Comparison of ENCODE assay signal across 10 mouse cellular contexts in the genomic region with DNA sequence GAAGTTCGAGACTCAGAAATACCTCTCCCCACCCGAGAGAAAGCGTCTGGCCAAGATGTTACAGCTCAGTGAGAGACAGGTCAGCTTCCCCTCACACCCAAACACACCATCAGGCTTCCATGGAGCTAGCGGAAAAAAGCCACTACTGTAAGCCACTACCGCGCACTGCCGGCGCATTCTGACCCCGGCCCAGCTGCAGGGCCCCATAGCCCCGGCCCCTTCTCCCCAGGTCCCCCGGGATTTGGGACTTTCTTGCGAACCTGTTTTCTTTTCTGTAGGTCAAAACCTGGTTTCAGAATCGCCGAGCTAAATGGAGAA. TPM values are rescaled to one million over a fixed set of nuclear protein-coding genes. Genes with fewer than 3 reads are reported as not detected.
DNase-seq lines count a peak whose midpoint lies in the region; ATAC-seq and TF ChIP-seq lines count a peak whose summit lies in the region.
"Had no signal": no experiment of that assay in that cellular context is flagged by ENCODE, and none has a peak within 500 bp of the region (broad histone marks: within the 10 kb centered on the region; RNA-seq: fewer than 3 reads in every experiment).

No protein-coding gene starts in this region.

- no peak for TF ChIP-seq CTCF in lung, embryonic 14.5 days (IDR thresholded peaks at IDR 0.05; ENCODE audit: low read depth)
- no peak for TF ChIP-seq CTCF in lung, adult 2 months (IDR thresholded peaks at IDR 0.05; ENCODE audit: insufficient read depth, low read length)

- no peak overlapping the region for H3K9ac ChIP-seq in lung, embryonic 14.5 days

- ATAC-seq in lung, embryonic 14.5 days (ENCODE audit: insufficient read depth), result no peak
- ATAC-seq in megakaryocyte progenitor cell, adult 5-6 weeks (replicated peaks; ENCODE audit: poor library complexity), result no peak

- H3K4me1 ChIP-seq in lung, embryonic 14.5 days (ENCODE audit: insufficient read depth), result no peaks in the 10 kb centered on the region
- no peaks in the 10 kb centered on the region; the same call in 1 of the 2 replicates for H3K4me1 ChIP-seq in lung, adult 2 months (ENCODE audit: control insufficient read depth, insufficient read depth, low read length)

- H3K36me3 ChIP-seq in lung, embryonic 14.5 days (ENCODE audit: insufficient read depth), result no peaks in the 10 kb centered on the region
- peaks cover 14% of the 10 kb centered on the region; the same call in 1 of the 2 replicates for H3K36me3 ChIP-seq in macrophage (ENCODE audit: inconsistent target)
- H3K36me3 ChIP-seq: forebrain, embryonic 10.5 days had no signal

- peak overlapping the region; percentile 75 for H3K4me2 ChIP-seq in lung, embryonic 14.5 days

- peaks cover 20% of the 10 kb centered on the region for H3K79me2 ChIP-seq in macrophage (ENCODE audit: inconsistent target)

- 8% methylated on average over 14 of the region's 14 CpGs for whole genome bisulfite sequencing in lung, embryonic 14.5 days
- WGBS in lung, adult 2 months, result 56% methylated on average over 14 of the region's 14 CpGs
- WGBS in macrophage (ENCODE audit: missing documents), result 33% methylated on average over 14 of the region's 14 CpGs

- H3K27ac ChIP-seq in lung, embryonic 14.5 days (ENCODE audit: low read depth), result no peak overlapping the region
- H3K27ac ChIP-seq in macrophage, result peak overlapping the region; percentile 99
- H3K27ac ChIP-seq: forebrain, embryonic 10.5 days had no signal

- peak overlapping the region; percentile 56 for H3K4me3 ChIP-seq in lung, embryonic 14.5 days (ENCODE audit: low read depth, low read length)
- H3K4me3 ChIP-seq in lung, adult 2 months (replicated peaks; ENCODE audit: extremely low read depth, low read depth, low read length), result no peak overlapping the region
- H3K4me3 ChIP-seq in macrophage (ENCODE audit: inconsistent target), result peak overlapping the region; percentile 47
- H3K4me3 ChIP-seq: forebrain, embryonic 10.5 days had no signal

- no peaks in the 10 kb centered on the region for H3K9me3 ChIP-seq in lung, embryonic 14.5 days (ENCODE audit: low read depth, low read length)
- H3K9me3 ChIP-seq: forebrain, embryonic 10.5 days had no signal

- peaks cover 60% of the 10 kb centered on the region for H3K27me3 ChIP-seq in lung, embryonic 14.5 days (ENCODE audit: insufficient read depth, low read length)

- peak; percentile 86 for DNase-seq in heart, adult 11 months
- no peak for DNase-seq in heart, postnatal 4 days
- DNase-seq in lung, embryonic 14.5 days, result no peak
- no peak for DNase-seq in lung, adult 2 months
- peak; percentile 21 for DNase-seq in embryo, embryonic 9.5 days (ENCODE audit: extremely low spot score)
- no peak for DNase-seq in Muller cell, postnatal 12 days (ENCODE audit: inconsistent ontology term)
- DNase-seq: cerebellum, postnatal 25 days had no signal

- TF ChIP-seq POLR2A in lung, adult 2 months (IDR thresholded peaks at IDR 0.05; ENCODE audit: borderline replicate concordance, extremely low read depth, low read depth, low read length), result no peak

RNA-seq across cellular contexts. Expression of gene Hhex, which starts 2.6 kb away (rescaled TPM):
- 1 to 10 TPM; 7.3 to 9.1 TPM for total RNA-seq in heart, postnatal 4 days (2021)
- polyA plus RNA-seq in lung, embryonic 14.5 days (2014; fragmentation: Nextera tagmentation; extraction: Ambion mirVana), result 27.6 and 28.1 TPM in 2 replicates
- polyA plus RNA-seq in lung, adult 2 months (2012; rRNA removed), result 20.0 and 28.6 TPM in 2 replicates
- total RNA-seq in macrophage (2018; cell fraction: chromatin; rRNA removed), result 10 to 100 TPM in 14 of 26 experiments, 1 to 10 TPM in 12; 1.3 to 47.6 (median 10.9) TPM
- total RNA-seq in macrophage (2018; cell fraction: cytosol; rRNA removed), result 10 to 100 TPM in 21 of 26 experiments, 1 to 10 TPM in 5; 4.2 to 48.0 (median 31.1) TPM
- total RNA-seq in macrophage (2018; cell fraction: nucleus; rRNA removed), result 10 to 100 TPM in 14 of 26 experiments, 1 to 10 TPM in 12; 3.0 to 56.7 (median 11.9) TPM
- polyA plus RNA-seq in macrophage (2018), result 40.9 to 70.1 TPM (median 44.6 TPM) in 3 replicates
- total RNA-seq in megakaryocyte progenitor cell, adult 5-6 weeks (2015), result 87.2 and 88.1 TPM in 2 replicates
- total RNA-seq in megakaryocyte progenitor cell, adult 5-6 weeks (2017), result 28.2 and 29.9 TPM in 2 replicates

Comparison
In these comparisons a context has a peak if more than half of its experiments do, and no peak if none do; other contexts are left out.
1. DNase-seq: peak in heart, adult 11 months (single experiment) and embryo, embryonic 9.5 days (single experiment); none in heart, postnatal 4 days (single experiment), lung, embryonic 14.5 days (single experiment), lung, adult 2 months (single experiment) and Muller cell, postnatal 12 days (single experiment).